Mouse (Mus musculus): ENCODE data around the gene Fchsd2.

- TF ChIP-seq CTCF (IDR thresholded peaks at IDR 0.05; ENCODE audit: borderline replicate concordance, extremely low read depth, insufficient read depth, insufficient read length) = no peak
- TF ChIP-seq POLR2A (IDR thresholded peaks at IDR 0.05; ENCODE audit: borderline replicate concordance, extremely low read depth, insufficient read depth, insufficient read length, poor library complexity, severe bottlenecking) = no peak
Measured at GRCm38 (mm10) chr7:101253071-101253470, 160.4 kb downstream of the Fchsd2 start.

Data from brain, embryonic 14.5 days (tissue).